Mouse (Mus musculus) liver, postnatal 0 days (tissue): ENCODE measurements around the gene S1pr3.

Experiments
- CTCF ChIP-seq: sonication (generic); IDR thresholded peaks from 2 replicates; pipeline ENCODE4 v1.5.1; 2016; ENCODE audit warnings: antibody characterized with exemption, low read depth
- EP300 ChIP-seq: IDR thresholded peaks from 2 replicates; pipeline ENCODE4 v1.6.1; 2016; ENCODE audit warnings: antibody characterized with exemption, low read depth, mild to moderate bottlenecking

DNA sequence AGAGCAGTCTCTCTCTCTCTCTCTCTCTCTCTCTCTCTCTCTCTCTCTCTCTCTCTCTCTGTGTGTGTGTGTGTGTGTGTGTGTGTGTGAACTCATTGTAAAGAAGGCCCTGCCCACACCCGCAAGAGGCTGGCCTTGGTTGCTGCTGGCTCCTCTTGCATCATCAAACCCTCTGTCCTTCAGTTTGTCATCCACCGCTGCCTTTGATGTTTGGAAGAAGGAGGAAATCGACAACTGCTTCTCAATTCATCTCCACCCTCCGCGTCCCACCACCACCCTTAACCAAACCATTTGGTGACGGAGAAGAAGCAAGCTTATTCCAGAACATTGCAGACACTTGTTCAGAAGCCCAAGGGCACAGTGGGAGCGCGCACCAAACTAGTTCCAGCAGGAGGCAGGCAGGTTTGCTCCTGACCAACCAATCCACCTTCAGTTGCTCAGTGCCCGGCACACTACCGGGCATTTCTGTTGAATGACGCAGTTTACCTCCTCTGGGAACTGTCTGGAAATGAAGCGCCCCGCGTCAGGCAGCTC is 8.2 kb upstream of the S1pr3 start:
- TF ChIP-seq CTCF (no peak), EP300 (no peak)
